Mouse (Mus musculus) forebrain, embryonic 14.5 days (tissue): ENCODE measurements around the gene Cyp2d11. TPM values are rescaled to one million over a fixed set of nuclear protein-coding genes. Genes with fewer than 3 reads are reported as not detected.
"Not testable (repeated sequence)": the region's sequence is repeated elsewhere in the genome, so short reads cannot be mapped to it uniquely, and the experiment has no call there.

Experiments used
- ATAC-seq: fragments of 200-750 bp; cut with Nextera tagmentation; 2 replicates; pipeline ENCODE4 v1.8.0; 2017; ENCODE audit warnings: mild to moderate bottlenecking, moderate library complexity
- DNase-seq: peaks from one replicate; pipeline ENCODE4 v3.0.0-alpha.2; 2015; ENCODE audit warnings: low spot score
- H3K27ac ChIP-seq: fragments of 300-500 bp; sonication (generic); 2 replicates; pipeline ENCODE4 v1.5.1; 2014; ENCODE audit warnings: low read depth, mild to moderate bottlenecking, control low read depth, low read length, moderate library complexity
- H3K27me3 ChIP-seq: fragments of 300-500 bp; sonication (generic); replicated peaks from 2 replicates; pipeline ENCODE4 v1.6.1; 2014; ENCODE audit warnings: low read length, control low read depth, mixed read lengths; ENCODE audit not compliant: control insufficient read depth, insufficient read depth
- H3K36me3 ChIP-seq: fragments of 300-500 bp; sonication (generic); 2 replicates; pipeline ENCODE4 v1.6.1; 2014; ENCODE audit warnings: low read length, control low read depth; ENCODE audit not compliant: control insufficient read depth, insufficient read depth
- H3K4me1 ChIP-seq: fragments of 300-500 bp; sonication (generic); 2 replicates; pipeline ENCODE4 v1.6.1; 2014; ENCODE audit warnings: antibody characterized with exemption, low read length, control low read depth; ENCODE audit not compliant: control insufficient read depth, insufficient read depth
- H3K4me2 ChIP-seq: fragments of 300-500 bp; sonication (generic); 2 replicates; pipeline ENCODE4 v1.6.1; 2014; ENCODE audit warnings: mild to moderate bottlenecking, control low read depth, low read length
- H3K4me3 ChIP-seq: fragments of 300-500 bp; sonication (generic); 2 replicates; pipeline ENCODE4 v1.5.1; 2014; ENCODE audit warnings: low read depth, low read length, control low read depth
- H3K9ac ChIP-seq: fragments of 300-500 bp; sonication (generic); 2 replicates; pipeline ENCODE4 v1.6.1; 2014; ENCODE audit warnings: mild to moderate bottlenecking, low read length, control low read depth, moderate library complexity
- H3K9me3 ChIP-seq: fragments of 300-500 bp; sonication (generic); replicated peaks from 2 replicates; pipeline ENCODE4 v1.6.1; 2016; ENCODE audit warnings: low read length, control low read depth, mixed read lengths; ENCODE audit not compliant: control insufficient read depth
- WGBS: fragments of 180-500 bp; shearing (Covaris S2); extraction: QIAGEN DNeasy Blood & Tissue Kit; methylation state at CpG from one replicate; pipeline ENCODE4 v1.1.7; 2014; 5-methylcytosine and 5-hydroxymethylcytosine counted together
- polyA plus RNA-seq: library from polyadenylated mRNA; unstranded; fragments of >200 nt; fragmentation: Nextera tagmentation; extraction: Ambion mirVana; gene quantifications from 2 replicates; pipeline ENCODE4 v1.2.1, GENCODE M21; 2014

Cyp2d11 gene
- polyA plus RNA-seq = not detected in 2 replicates

DNA sequence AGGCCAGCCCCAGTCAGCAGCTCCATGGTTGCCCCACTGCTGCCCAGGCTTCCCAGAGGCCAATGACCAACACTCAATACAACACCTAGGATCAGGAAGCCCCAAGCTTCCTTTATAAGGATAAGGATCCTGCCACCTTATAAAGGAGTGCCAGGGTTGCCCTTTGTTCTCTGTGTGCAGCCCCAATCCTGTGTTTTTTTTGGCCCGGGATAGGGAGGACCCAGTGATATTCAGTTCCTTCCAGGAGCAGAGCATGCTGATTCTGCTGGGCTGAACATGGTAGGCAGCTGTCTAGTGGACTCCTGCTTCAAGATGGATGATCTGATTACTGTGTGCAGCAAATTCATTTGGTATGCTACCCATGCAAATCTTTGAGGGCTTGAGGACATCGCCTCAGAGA lies at the start of gene Cyp2d11:
TSS of gene Cyp2d11 (minus strand) at position 101 of the 400 bp plus-strand sequence.
- H3K27me3 ChIP-seq, H3K9me3 ChIP-seq, ATAC-seq, H3K4me3 ChIP-seq, H3K4me1 ChIP-seq, DNase-seq, H3K27ac ChIP-seq, H3K9ac ChIP-seq, H3K4me2 ChIP-seq, H3K36me3 ChIP-seq: not testable (repeated sequence)
- 81% methylated on average over 2 of the region's 2 CpGs for WGBS

DNA sequence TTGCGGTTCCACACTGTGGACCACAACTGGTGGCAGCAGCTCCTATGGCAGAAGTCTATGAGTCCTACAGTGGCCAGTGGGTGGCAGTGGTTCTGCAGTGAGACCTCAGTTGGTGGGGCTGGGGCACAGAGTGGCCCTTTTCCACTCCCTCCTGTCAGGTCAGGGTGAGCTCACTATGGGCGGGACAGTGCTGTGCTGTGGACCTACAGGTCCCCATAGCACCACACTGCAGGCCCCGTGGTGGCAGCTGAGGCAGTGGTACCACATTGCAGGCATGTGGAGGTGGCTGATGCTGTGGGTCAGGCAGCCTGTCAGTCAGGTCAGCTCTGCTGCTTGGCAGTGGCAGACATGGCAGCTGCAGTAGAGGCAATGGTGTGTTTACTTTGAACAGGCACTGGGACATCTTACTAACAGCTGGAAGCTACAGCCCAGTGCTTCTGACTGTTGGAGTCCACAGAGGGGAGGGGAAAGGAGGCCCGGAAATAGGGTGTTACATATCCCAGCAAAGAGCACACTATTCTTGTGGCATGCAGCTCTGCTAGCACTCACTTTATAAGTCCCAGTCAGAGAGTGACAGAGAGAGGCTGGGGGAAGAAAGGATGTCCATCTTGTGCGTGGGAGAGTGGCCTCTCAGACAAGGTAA lies 44.3 kb upstream of the Cyp2d11 start:
- Histone ChIP-seq H3K4me1 (no peaks in the 10 kb centered on the region), H3K36me3 (no peaks in the 10 kb centered on the region), H3K9ac (no peak overlapping the region), H3K4me2 (no peak overlapping the region), H3K27me3 (no peaks in the 10 kb centered on the region), H3K9me3 (peaks cover 4% of the 10 kb centered on the region; the same call in 1 of the 2 replicates), H3K27ac (no peak overlapping the region), H3K4me3 (no peak overlapping the region)
- WGBS = 79% methylated on average over 5 of the region's 5 CpGs
- DNase-seq (no peak), ATAC-seq (no peak)

GRCm38 (mm10) chr15:82435606-82436005 lies 41.8 kb upstream of the Cyp2d11 start:
- Histone ChIP-seq H3K36me3 (no peaks in the 10 kb centered on the region), H3K9ac (no peak overlapping the region), H3K27me3 (no peaks in the 10 kb centered on the region), H3K4me3 (no peak overlapping the region), H3K27ac (no peak overlapping the region), H3K9me3 (peaks cover 4% of the 10 kb centered on the region; the same call in 1 of the 2 replicates), H3K4me1 (no peaks in the 10 kb centered on the region), H3K4me2 (no peak overlapping the region)
- DNase-seq = no peak
- WGBS = 82% methylated on average over 2 of the region's 2 CpGs
- ATAC-seq = no peak

DNA sequence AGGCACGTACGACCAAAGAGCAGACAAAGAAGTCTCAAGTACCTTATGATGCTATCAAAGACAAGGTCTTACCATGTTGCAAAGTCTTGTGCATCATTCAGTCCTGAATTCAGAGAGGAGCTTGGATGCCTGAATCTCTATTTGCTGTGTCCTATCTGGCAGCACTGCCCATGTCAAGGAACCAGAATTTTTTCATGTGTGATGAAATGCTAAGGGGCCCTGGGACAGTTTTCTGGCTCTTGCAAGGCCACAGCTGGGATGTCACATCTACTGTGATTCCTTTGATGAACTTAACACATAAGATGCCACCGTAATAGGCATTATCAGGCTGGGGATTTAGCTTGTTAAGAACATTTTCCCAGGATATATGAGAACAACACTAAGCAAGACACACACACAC lies 41.2 kb upstream of the Cyp2d11 start:
- ATAC-seq (no peak), DNase-seq (no peak)
- Histone ChIP-seq H3K9me3 (peaks cover 4% of the 10 kb centered on the region; the same call in 1 of the 2 replicates), H3K4me1 (no peaks in the 10 kb centered on the region), H3K27ac (no peak overlapping the region), H3K4me2 (no peak overlapping the region), H3K36me3 (no peaks in the 10 kb centered on the region), H3K4me3 (no peak overlapping the region), H3K9ac (no peak overlapping the region), H3K27me3 (no peaks in the 10 kb centered on the region)
- WGBS = 88% methylated on average over 3 of the region's 3 CpGs

- Histone ChIP-seq H3K27me3 (no peaks in the 10 kb centered on the region), H3K27ac (no peak overlapping the region), H3K9ac (no peak overlapping the region), H3K4me2 (no peak overlapping the region), H3K4me3 (no peak overlapping the region), H3K4me1 (no peaks in the 10 kb centered on the region), H3K9me3 (peaks cover 4% of the 10 kb centered on the region; the same call in 1 of the 2 replicates), H3K36me3 (no peaks in the 10 kb centered on the region)
- WGBS = 97% methylated on average over 3 of the region's 3 CpGs
- ATAC-seq (no peak), DNase-seq (no peak)
Observed at GRCm38 (mm10) chr15:82434541-82434940, 40.7 kb upstream of the Cyp2d11 start.

DNA sequence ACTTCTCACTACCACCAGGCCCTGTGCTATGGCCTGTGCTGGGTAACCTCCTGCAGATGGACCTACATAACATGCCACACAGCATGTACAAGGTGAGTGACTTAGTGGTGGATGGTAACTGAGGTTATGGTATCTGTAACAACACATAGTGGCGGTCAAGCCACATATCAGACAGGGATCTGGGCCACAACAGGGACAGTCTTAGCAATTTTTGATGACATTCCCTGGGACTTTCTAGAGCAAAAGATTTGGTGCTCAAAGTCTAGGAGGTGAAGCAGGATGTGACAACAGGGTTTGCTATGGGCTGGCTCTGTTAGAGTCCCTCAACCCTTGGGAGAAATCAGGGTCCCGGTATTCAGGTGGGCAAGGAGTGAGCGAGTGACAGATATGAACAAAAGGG lies 39.8 kb upstream of the Cyp2d11 start:
- no peaks in the 10 kb centered on the region for H3K4me1 ChIP-seq
- no peak overlapping the region for H3K4me2 ChIP-seq
- ATAC-seq = no peak
- no peaks in the 10 kb centered on the region for H3K27me3 ChIP-seq
- no peaks in the 10 kb centered on the region for H3K36me3 ChIP-seq
- H3K9me3 ChIP-seq = peaks cover 4% of the 10 kb centered on the region; the same call in 1 of the 2 replicates
- no peak overlapping the region for H3K9ac ChIP-seq
- H3K27ac ChIP-seq = no peak overlapping the region
- H3K4me3 ChIP-seq = no peak overlapping the region
- 95% methylated on average over 3 of the region's 3 CpGs for WGBS
- no peak for DNase-seq

- no peaks in the 10 kb centered on the region for H3K36me3 ChIP-seq
- peaks cover 4% of the 10 kb centered on the region; the same call in 1 of the 2 replicates for H3K9me3 ChIP-seq
- DNase-seq (no peak), ATAC-seq (no peak)
- no peak within 1 kb of the TSS for H3K4me2 ChIP-seq
- no peak within 1 kb of the TSS for H3K27ac ChIP-seq
- H3K4me3 ChIP-seq = no peak within 1 kb of the TSS
- no peaks in the 10 kb centered on the region for H3K27me3 ChIP-seq
- H3K4me1 ChIP-seq = no peaks in the 10 kb centered on the region
- H3K9ac ChIP-seq = no peak within 1 kb of the TSS
Observed at GRCm38 (mm10) chr15:82433137-82433536, 39.3 kb upstream of the Cyp2d11 start, which contains the start of gene Cyp2d9. Gene Cyp2d9 (plus strand): TSS chr15:82433437.

GRCm38 (mm10) chr15:82423471-82423870 lies 29.6 kb upstream of the Cyp2d11 start:
- 84% methylated on average over 3 of the region's 3 CpGs for WGBS
- H3K9me3 ChIP-seq = no peaks in the 10 kb centered on the region; the same call in 1 of the 2 replicates
- no peaks in the 10 kb centered on the region for H3K27me3 ChIP-seq
- no peaks in the 10 kb centered on the region for H3K4me1 ChIP-seq
- ATAC-seq = no peak
- no peaks in the 10 kb centered on the region for H3K36me3 ChIP-seq
- H3K4me2 ChIP-seq = no peak overlapping the region
- H3K4me3 ChIP-seq = no peak overlapping the region
- no peak overlapping the region for H3K9ac ChIP-seq
- no peak overlapping the region for H3K27ac ChIP-seq
- no peak for DNase-seq

- Histone ChIP-seq H3K4me2 (no peak overlapping the region), H3K27ac (no peak overlapping the region), H3K9ac (no peak overlapping the region), H3K36me3 (no peaks in the 10 kb centered on the region), H3K27me3 (no peaks in the 10 kb centered on the region), H3K9me3 (no peaks in the 10 kb centered on the region), H3K4me1 (no peaks in the 10 kb centered on the region), H3K4me3 (no peak overlapping the region)
- 77% methylated on average over 4 of the region's 4 CpGs for WGBS
- ATAC-seq (no peak), DNase-seq (no peak)
Observed at GRCm38 (mm10) chr15:82422935-82423334, 29.1 kb upstream of the Cyp2d11 start.
